Mouse (Mus musculus) left cerebral cortex, postnatal 4 days (tissue): ENCODE results near the gene Rita1. TPM values are rescaled to one million over a fixed set of nuclear protein-coding genes. Genes with fewer than 3 reads are reported as not detected.

ENCODE experiments used
- DNase-seq: peaks from one replicate; pipeline ENCODE4 v3.0.0-alpha.2; 2022
- intact Hi-C: fragments of 180-260 bp; cut with DNase I; formaldehyde crosslinking; loops from one replicate; pipeline ENCODE4 v1.15.1; 2025
- total RNA-seq, 2 experiments: library from RNA; stranded (reverse); gene quantifications; 2 replicates each; pipeline ENCODE4 v1.2.3; 2021

Gene Rita1
- total RNA-seq, 2 experiments from 2014 or later, result 22.7 to 26.0 TPM

DNA sequence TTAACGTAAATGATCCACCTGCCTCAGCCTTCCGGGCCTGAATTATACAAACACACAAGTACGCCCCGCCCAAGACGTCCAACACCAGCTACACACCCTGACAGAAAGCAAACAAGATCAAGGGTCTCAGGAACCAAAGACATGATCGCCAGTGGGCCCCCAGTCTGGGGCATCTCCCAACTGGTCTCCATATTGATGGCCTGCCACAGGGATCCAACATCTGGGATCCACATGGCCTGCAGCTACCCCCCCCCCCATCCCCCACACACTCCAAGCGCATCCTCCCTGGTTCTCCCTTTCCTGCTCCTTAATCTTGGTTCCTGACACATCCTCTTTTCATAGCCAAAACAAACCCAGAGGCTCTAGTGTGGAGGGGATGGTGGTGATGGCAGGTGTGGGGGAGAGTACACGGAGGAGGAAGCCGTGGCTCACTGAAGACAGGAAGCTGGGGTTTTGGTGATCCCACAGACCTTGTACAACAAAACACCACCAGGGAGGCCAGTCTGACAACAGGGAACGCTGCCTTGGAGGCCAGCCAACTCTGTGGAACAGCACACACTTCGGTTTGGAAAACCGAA is 33.8 kb downstream of the Rita1 start:
- intact Hi-C loops, result no loop called here
- DNase-seq, result peak; percentile 54

DNA sequence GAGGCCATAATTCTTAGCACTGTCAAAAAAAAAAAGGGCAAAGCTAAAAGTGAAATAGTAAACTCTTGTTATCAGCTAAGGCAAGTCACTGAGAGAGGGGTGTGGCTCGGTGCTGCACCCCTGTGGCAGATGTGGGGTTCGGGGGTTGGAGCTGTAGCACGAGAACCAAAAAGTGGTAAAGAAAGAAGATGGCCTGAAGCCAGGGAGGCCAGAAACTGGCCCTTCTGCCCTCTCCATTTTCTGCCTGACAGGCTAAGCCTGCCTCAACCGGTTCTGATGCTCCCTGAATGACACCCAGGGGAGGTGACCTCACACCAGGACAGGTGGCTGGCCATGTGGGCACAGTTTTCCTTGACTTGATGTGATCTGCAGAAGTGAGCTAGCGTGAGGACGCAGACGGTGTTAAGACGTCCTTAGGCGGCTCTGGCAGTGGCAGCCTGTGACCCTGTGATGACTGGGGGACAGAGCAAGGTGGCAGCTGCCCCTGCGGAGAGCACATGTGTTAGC is 34.4 kb downstream of the Rita1 start:
- intact Hi-C loops, result no loop called here
- DNase-seq, result peak; percentile 56

DNA sequence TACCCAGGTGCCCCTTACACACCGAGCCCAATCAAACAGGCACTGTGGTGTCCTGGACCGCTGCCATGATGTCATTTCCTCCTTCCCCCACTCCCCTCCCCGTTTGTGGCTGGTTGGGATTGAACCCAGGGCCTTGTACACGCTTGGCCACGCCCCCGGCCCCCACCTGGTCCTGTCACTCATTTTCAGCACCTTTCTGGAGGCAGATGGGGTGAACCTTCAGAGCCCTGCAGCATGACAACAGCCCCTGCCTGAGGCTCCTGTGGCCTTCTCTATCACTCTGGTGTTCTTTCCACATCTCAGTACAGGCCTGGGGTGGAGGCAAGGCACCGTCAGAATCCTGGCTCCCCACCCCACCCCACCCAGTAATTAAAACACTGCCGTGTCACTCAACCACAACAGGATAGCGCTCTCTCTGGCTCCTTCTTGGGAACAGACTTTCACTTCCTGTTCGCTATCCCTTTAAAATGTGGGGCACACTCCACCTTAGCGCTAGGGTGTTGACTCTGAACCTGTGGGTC is 35.5 kb downstream of the Rita1 start:
- intact Hi-C loops, result no loop called here
- DNase-seq, result no peak

DNA sequence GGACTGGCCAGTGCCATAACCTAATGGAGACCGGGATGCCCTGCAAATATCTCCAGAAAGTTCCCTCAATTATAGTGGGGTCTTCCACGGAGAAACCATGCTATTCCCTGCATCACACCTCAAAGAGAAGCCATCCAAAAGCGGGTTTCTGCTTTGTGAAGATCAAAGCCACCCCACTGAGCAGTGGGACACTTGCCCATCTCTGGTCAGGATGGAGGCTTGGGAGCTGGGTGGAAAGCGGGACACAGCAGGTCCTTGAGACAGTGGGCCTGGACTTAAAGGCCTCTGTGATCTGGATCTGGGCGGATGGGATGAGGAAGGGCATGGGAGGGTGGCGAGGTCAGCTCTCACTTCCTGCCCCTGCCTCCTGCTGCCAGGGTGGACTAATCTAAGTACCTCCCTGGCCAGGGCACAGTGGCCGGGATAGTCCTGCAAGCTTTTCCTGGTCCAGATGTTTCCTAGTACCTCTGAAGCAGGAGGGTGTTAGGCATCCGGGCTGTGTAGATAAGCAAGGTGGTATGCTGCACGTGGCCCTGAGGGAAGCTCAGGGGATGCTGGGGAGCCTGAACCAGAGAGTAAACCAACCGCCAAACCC is 37.8 kb downstream of the Rita1 start:
- intact Hi-C loops, result no loop called here
- DNase-seq, result peak; percentile 62

DNA sequence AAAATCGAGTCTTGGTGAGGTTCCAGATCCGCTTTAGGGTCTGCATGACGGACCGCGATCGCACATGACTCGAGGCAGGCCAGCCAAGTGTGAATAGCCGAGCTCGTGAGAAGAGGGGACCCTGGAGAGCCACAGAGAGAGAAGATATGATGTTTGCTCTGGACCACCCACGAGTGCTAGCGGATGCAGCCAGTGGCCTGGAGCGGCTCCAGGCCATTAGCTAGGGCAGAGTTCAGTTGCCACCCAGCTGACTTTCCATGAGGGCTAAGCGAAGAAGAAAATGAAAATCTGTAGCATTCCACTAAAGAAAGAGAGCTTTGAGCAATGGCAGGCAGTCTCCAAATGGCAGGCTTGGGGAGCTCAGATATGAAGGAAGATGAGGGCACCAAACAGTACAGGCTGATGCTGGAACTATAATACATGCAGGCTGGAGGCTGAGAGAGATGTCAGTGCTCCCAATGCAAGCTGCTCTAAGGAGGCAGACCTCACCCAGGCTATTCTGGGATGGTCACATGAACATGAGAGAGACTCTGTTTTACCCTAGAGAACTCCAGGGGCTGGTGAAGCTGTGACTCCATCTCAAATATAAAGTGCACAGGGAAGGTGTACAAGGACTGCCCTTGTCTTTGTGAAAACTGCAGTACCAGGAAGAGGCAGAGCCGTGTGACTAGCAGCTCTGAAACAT is 41.2 kb downstream of the Rita1 start:
- intact Hi-C loops, result no loop called here
- DNase-seq, result peak; percentile 67

DNA sequence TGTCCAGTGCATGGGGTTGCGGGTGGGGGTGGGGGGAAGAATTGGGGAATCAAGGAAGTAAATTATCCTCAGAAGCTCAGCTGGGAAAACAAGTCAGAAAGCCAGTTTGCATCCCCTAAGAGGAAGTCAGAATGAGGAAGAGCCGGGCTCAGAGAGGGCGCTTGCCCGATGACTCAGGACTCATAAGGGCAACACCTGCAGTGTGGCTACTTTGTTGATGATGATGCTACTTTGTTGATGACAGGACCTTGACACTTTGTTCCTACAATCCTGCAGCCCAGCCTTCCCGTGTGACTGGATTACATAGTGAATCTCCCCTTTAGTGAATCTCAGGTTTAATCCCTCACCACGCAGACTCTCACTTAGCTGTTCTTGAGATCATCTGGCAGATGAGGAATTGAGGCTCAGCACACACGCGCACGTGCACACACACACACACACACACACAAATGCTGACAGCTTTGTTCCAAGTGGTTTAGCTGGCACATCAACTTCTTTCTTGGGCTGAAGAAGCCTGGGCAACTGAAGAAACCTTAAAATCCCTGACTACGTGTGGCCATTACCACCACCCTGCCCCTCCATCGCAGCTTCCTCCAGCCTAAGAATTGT is 42.0 kb downstream of the Rita1 start:
- DNase-seq, result no peak
- intact Hi-C loops, result no loop called here

DNA sequence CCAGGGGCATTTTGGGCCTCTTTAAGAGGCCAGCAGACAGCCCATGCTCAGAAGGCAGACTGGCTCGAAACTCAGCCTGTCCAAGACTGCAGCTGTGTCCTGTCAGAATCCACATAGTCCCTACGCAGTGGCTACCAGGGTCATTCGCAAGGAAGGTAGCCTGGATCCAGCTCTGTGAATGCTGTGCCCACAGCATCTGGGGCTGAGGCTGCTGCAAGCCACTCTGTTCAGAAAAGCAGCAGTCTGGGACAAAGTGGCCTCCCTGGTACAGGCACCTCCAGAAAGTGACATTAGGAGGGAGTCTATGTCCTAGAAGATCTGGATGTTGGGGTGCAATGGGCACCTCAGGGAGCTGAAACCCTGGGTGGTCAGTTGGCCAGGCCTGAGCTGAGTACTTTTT is 42.6 kb downstream of the Rita1 start:
- intact Hi-C loops, result no loop called here
- no peak for DNase-seq

DNA sequence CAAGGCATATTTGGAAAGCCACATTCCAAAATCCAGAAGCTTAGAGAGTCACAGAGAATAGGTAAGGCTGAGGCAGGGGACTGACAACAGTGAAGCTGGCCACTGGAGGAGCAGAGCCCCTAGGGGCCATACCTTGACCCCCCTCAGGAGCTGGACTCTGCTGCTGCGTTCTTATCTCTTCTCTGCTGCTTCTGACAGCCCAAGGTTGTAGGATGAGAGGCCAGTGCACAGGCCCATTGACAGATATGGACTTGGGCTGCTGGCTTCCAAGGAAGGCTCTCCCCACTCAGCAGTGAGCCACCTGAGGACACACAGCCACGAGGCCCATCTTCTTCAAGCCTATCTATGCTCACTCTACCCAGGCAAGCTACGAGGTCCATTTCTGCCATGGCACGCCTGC is 43.4 kb downstream of the Rita1 start:
- DNase-seq, result no peak
- intact Hi-C loops, result no loop called here

DNA sequence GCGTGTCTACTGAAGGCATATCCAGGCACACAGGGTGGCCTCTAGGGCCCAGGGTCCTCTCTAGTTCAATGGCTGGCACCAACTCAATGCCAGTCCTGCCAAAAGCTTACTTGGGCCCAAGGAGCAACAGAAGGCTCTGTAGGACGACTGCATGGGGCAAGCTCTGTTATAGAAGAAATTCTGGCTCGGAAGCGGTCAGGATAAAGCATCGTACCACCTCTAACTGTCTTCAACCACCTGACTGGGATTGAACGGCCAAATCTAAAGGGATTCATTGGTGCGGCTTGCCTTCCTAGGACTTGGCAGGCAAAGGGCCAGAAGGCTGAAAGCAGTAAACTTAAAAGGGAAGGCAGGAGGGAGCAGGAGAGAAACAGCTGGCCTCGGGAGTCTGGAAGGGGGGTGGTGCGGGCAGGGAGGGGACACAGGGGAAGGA is 44.0 kb downstream of the Rita1 start:
- intact Hi-C loops, result no loop called here
- DNase-seq, result peak; percentile 83

DNA sequence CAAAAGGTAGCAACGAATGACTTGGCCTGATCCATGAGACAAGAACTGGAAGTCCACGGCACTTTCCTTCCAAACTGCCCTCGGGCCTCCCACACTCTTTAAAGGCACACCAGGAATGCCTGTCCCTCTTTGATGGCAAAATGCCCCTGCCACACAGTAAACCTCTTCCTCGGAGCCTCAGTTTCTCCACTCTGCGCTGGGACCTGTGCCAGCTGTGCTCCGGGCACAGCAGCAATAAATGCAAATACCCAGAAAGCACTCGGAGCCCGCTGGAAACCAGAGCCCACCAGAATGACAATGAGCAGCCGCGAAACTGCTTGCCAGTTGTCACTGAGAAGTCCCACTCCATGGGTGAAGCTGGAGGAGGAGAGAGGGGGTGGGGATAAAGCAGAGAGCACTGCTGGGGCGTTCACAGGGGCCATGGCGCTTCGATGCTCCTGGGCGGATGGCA is 44.6 kb downstream of the Rita1 start:
- intact Hi-C loops, result no loop called here
- peak; percentile 51 for DNase-seq

DNA sequence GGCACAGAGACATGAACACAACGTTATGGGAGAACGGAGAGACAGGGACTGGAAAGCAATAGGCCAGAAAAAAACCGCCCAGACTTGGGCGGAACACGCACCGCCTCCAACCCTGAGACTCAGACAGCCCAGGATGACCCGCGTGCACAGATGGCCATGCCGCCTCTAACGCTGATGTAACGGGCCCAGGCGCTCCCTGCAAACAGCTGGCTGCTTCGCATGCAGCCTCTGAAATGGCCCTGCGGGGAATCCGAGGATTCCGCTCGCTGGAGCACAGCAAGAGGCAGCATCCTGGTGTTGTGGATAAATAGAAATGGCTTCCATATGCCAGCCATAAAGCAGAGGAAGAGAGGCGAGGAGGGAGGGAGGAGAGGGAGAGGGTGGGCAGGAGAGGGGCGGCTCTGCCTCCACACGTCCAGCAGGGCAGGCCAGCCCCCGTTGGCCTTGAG is 45.1 kb downstream of the Rita1 start:
- intact Hi-C loops, result no loop called here
- peak; percentile 87 for DNase-seq

DNA sequence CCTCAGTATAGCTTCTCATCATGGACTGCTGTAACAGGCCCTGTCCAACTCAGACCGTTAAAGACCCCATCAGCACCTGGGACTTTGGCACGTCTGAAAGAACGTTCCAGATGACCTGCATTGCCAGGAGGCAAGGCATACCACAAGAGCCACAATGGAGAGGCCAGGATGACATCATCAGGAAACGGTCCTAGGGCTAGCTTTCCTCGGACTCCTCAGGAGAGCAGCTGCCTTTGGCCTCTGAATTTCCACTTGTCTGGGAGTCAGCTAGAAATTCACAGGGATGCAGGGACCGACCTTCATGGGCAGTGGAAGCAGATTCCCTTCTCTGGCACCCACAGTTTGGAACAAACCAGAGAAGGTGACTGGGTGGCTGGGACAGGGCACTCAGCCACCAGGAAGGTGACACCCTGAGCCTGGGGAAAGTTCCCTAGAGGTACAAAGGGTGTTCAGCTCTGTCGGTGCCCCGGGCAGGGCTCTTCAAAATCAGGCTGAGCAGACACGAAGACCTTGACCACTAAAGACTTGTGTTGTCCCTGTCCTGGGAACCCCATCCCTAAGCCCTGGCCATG is 45.6 kb downstream of the Rita1 start:
- peak; percentile 49 for DNase-seq
- intact Hi-C loops, result no loop called here

DNA sequence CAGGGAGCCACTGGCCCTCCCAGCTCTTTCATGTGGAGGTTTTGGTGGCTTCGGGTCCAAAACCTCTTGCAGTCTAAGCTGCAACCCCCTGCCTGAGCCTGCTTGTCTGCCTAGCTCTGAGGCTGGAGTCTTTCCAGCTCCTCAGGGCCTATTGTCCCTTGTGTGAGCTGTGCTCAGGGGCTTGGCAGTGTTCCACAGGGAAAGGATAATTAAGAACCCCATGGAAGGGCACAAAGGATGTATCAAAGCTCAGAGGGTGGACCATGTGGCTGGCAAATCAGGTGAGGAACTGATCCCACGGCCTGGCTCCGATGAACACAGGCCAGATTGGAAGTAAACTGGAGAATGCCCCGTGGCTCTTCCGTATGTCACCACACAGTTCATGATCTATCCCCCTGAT is 46.3 kb downstream of the Rita1 start:
- peak; percentile 90 for DNase-seq
- intact Hi-C loops, result no loop called here

DNA sequence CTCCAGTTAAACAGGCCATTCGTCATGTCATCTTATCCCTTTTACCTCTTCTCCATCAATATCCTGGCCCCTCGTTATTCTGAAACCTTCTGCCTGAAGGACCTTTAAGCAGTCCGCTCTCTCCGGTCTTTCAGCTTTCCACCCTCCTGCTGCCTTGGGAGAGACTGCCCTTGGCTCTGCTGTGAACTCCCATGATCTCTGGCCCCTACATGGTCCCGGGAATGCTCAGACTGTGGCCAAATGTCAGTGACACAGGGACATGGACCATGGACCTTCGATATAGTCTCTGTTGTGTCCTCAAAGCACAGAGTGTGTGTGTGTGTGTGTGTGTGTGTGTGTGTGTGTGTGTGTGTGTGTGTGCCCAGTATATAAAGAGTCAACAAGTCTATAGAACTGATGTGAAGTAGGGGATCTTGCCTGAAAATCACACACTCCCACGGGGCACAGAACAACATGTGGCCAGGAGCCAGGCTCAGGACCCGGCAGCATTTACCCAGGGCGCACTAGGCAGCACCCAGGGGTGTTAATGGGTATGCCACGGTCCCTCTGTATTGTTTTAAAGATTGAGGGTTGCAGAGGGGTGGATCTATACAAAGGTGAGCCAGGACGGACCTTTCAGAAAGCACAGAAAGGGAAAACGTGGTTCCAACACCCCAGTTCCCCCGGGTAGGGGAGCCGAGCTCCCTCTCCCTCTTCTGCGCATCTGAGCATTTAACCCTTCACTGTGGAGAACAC is 47.1 kb downstream of the Rita1 start:
- intact Hi-C loops, result no loop called here
- no peak for DNase-seq

DNA sequence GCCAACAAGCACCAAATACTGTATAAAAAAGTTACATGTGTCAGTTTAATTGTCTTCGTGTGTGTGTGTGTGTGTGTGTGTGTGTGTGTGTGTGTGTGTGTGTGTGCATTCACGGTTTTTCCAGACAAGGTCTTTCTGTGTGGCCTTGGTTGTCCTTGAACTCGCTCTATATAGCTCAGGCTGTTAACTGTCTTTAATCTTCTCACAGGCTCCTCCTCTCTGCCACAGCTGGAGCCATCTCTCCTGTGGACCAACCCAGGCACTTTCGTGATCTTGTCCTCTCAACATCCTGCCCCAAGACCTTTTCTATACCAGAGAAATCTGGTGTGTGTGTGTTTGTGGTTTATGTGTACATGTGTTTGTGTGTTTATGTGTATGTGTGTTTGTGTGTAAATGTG is 48.5 kb downstream of the Rita1 start:
- no peak for DNase-seq
- intact Hi-C loops, result no loop called here

DNA sequence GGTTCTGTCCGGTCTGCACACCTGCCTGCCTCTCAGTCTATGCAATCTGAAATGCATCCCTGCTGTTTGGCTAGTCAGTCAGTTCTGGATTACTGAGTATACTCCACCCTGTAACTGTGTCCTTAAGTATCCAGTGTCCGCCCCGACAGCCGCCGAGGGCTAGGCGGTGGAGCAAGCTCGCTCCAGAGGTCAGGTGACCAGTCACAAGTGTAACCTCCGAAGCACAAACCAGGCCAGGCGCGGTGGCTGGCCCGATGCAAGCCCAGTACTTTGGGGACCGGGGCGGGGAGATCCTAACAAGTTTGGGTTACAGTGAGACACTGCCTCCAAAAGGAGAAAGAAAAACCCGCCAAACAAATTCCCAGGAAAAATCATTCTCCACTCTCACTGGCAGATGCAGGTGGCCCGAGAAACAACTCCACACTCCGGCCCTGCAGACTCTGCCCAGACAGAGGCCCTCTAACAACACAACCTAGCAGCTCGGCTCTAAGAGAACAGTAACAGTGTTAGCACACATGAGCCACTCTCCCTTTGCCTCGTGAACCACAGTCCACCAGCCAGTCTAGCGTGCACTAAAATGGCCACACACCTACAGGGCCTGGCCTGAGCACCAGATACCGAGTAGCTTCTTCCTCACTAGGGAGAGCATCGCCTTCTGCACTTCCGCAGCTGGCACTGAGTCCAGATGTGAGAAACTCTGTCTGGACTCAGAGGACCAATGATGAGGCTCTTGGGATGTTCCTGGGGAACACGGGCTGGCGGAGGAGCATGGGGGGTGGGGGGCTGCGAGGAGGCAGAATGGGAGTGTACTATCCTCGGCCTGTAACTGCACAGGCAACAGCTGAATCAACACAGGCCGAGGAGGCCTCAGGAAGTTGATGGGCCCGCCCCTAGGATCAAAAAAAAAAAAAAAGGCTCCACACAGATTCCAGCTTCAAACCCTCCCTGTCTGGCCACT is 49.2 kb downstream of the Rita1 start:
- DNase-seq, result no peak
- intact Hi-C loops, result no loop called here

DNA sequence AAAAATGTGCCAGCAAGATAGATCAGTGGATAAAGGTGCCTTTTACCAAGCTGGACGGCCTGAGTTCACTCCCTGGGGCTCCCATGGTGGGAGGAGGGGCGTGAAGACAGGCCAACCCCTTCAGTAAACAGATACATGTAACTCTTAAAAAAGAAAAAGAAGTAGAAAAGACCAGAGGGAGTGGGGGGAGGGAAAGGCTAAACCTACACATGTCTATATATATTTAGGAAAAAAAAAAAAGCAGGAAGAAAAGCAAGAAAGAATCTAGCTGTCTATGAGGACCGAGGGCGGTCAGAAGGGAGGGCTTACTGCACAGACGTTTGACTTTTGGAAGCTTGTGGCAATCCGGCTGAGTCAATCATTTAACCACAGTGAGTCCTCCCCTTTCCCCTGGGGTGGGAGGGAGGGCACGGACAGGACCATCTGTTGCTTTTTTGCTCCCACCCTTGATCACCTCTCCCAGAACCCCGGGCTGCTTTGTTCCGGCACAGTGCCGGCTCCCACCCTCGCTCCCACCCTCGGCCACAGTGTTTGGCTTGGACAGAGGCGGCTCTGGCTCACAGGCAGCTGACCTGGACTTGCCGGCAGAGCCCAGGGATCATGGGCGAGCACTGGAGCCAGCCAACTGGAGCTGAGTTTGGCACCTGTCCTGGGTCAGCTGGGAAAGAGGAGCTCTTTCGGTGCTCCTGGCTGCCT is 51.6 kb downstream of the Rita1 start:
- intact Hi-C loops, result no loop called here
- DNase-seq, result peak; percentile 88

DNA sequence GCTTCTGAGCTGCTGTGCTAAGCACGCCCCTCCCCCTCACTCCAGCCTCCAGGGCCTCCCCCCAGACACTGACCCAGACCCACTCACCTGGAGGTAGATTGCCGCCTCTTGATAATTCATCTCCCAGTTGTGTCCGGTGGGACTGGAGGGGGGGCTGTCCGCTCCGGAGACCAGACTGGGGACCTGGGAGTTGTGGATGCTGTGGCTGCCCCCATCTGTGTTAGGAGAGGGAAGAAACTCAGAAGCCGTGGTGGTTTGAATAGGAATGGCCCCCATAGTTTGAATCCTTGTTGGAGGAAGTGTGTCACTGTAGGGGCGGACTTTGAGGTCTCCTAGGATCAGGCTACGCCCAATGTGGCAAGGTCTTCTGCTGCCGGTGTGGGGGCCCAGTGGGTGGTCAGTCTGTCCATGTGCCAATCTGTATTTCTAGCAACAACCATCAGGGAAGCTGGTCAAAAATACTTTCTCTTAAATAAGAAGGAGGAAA is 52.2 kb downstream of the Rita1 start:
- DNase-seq, result no peak
- intact Hi-C loops, result no loop called here
